Mouse (Mus musculus): ENCODE results near the gene Tbc1d20.
"Not testable (repeated sequence)": the region's sequence is repeated elsewhere in the genome, so short reads cannot be mapped to it uniquely, and the experiment has no call there.

The Tbc1d20 gene

DNA sequence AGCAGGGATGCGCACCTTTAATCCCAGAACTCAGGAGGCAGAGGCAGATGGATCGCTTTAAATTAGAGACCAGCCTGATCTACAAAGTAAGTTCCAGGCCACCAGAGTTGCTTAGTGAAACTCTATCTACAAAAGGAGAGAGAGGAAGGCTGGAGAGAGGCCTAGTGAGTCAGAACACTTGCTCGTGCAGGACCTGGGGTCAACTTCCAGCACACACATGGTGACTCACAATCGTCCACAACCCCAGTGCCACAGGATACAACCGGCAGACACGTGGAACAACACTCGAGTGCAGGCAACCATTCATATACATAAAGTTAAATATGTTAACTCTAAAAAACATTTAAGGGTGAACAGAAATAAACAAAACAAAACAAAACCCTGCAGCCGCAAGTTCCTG is 33.0 kb downstream of the Tbc1d20 start:
- no peak for DNase-seq (ENCODE audit: low spot score)

DNA sequence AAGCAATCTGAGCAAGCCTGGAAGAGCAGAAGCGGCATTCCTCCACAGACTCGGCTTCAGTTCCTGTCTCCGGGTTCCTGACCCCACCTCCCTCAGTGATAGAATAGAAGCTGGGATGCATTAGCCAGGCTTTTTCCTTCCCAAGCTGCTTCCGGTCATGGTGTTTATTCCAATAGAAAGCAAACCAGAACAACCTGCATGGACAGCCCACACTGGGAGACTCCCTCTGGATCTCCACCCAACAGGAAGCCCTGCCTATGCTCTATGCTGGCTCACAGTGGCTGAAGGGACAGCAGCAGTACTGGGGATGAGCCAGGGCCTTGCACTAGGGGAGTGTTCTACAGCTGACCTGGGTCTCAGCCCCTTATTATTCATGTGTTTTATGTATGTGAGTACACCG is 34.4 kb downstream of the Tbc1d20 start:
- DNase-seq (ENCODE audit: low spot score): peak; percentile 50

DNA sequence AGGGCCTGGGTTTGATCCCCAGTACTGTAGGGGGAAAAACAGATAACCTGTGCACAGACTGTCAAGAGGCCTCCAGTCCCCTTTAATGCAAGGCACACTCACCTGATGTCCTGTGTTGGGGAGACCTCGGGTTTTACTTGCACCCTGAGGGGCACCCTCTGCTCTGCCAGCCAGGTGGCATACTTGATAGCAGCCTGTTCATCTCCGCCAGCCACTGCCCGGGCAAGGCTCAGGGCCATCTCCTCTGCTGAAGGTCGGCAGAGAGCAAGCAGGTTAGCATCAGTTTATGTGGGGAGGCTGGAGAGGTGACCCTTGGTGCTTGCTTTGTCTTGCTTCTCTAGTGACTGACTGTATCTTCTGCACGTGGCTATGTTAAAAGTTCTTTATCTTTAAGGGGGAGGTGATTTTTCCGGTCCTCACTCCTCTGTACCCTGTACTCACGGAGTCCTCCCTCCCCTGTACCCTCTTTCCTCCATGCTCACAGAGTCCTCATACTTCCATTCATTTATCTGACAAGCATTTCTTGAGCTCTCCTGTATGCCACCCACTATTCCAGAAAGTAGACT is 37.3 kb downstream of the Tbc1d20 start:
- DNase-seq (ENCODE audit: low spot score): no peak

DNA sequence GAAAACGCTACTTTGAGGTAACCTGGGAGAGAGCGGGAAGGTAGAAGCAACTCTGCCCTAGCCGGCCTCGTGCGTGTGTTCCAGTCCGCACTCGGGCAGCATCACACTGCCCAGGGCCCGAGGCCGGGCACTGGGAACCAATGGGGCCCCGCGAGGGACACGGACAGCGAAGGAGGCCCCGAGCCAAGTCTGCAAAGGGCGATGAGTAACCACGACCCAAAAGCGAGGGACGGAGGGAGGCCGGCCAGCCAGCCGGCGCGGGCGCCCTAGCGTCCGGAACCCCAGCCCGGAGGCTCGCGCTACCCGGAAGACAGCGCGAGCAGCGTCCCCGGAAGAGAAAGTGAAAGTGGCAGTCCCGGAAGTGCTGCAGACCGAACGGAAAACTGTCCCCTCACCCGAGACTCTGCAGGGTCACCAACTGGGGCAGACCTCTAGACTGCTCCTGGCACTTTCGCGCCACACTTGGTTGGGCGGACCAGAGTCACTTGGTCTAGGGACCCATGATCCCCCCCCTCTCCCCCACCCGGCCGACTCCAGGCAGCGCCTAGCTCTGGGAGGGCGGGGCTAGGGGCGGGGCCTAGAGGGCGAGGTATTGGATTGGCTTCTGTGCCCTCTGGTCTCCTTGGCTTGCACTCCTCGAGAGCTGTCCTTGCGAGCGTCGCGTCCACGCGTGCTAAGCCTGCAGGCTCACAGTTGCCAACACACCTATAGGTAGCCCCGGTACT is 38.6 kb downstream of the Tbc1d20 start, which contains the start of gene Rbck1:
Gene Rbck1 (minus strand): TSS at position 553 of the 725 bp plus-strand sequence.
- DNase-seq (ENCODE audit: low spot score): peak; percentile 90

DNA sequence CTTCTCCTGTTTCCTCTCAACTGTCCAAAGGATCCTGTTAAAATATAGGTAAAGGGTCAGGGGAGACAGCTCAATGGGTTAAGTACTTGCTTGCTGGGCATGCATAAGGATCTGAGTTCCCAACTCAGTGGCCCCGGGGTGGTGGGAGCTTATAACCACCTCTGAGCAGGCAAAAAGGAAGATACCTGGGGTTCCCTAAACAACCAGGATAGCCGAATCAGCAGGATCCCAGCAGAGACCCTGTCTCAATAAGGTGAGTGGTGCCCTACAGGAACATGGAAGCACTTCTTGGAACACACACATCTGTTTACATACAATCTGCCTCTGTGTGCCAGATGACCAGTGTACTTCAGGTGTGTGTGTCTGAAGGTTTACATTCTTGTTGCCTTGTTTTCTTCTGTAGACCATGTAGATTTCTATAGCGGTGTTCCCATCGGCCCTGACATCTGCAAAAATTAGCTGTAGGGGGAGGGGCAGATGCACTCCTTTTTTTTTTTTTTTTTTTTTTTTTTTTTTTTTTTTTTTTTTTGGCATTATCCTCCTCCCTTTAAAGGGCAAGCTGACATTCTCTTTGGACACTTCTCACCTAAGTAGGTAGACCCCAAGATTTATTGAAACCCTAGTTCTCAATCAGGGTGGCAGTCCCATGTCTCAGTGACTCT is 39.8 kb downstream of the Tbc1d20 start:
- no peak for DNase-seq (ENCODE audit: low spot score)

DNA sequence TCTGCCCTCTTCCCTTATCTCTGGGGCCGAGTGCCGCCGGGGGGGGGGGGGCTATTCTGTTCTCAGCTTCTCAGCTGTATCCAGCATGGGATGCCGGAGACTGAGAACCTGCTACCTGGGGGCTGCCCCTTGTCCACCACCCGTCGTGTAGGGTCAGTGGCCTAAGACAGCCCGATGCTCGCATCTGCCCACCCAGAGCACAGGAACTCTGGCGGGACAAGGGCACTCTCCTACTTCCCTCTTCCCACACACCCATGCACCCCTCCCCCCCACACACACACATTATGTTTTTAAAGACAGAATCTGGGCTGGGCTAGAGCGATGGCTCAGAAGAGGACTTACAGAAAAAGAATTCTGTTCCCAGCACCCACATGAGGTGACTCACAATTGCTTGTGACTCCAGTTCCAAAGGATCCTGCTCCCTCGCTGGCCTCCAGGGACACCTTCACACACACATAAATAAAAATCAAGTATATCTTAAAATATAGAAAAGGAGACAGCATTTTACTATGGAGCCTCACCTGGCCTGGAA is 41.7 kb downstream of the Tbc1d20 start:
- no peak for DNase-seq (ENCODE audit: low spot score)

DNA sequence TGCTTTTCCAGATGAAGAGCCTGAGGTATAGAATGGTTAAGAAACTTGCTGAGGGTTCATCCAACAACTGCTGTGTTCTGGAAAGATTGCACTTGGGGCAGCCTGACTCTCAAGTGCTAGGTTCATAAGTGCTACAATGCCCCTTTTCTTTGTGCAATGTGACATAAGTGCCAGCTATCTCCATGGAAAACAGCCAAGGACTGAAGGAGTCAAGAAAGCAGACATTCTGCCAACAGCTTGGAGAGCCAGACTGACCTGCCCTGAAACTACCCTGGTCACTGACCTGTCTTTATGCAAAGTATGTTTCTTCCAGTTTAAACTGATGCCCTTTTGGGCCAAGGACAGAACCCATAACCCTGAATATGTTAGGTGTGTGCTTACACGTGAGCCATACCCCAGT is 43.2 kb downstream of the Tbc1d20 start:
- DNase-seq (ENCODE audit: low spot score): peak; percentile 85

DNA sequence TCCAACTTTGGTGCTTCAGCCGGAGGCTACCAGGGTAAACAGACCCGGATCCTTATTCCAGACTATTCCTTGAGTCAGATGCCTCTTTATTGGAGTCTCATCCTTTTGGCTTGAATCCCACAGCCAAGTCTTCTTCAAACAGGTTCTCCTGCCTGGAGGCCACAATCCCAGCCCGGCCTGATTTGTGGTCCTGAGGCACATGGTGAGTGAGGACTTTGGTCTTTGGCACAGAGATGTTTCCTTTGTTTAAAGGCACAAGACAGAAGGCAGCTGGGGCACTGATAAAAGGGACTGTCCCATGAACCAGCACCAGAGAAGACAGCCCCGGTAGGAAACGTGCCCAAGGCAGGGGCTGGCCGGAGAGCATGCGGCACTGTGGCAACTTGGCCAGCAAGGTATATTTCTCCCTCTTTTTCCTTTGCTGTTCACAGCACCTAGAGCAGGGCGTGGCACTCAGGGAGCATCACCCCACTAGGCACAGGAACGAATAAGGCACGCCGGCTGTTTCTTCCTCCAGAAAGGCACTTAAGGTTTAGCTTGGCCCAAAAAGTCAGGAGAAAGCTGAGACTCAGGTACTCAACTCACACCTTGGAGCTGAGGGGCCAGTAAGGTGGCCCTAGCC is 44.1 kb downstream of the Tbc1d20 start:
- DNase-seq (ENCODE audit: low spot score): no peak

DNA sequence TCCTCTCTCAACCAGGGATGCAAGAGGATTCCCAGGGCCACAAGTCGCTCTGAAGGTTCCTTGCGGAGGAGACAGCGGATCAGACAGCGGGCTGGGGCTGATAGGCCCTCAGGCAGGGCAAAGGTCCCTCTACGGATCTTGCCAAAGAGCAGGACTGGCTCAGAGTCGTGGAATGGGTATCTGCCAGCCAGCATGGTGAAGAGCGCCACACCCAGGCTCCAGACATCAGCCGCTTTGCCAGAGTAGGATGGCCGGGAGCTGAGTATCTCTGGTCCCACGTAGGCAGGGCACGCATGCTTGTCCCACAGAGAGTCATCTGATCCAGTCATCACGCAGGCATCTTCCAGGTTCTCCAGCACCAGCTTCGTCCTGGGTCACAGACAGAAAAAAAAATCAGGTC is 44.7 kb downstream of the Tbc1d20 start:
- no peak for DNase-seq (ENCODE audit: low spot score)

DNA sequence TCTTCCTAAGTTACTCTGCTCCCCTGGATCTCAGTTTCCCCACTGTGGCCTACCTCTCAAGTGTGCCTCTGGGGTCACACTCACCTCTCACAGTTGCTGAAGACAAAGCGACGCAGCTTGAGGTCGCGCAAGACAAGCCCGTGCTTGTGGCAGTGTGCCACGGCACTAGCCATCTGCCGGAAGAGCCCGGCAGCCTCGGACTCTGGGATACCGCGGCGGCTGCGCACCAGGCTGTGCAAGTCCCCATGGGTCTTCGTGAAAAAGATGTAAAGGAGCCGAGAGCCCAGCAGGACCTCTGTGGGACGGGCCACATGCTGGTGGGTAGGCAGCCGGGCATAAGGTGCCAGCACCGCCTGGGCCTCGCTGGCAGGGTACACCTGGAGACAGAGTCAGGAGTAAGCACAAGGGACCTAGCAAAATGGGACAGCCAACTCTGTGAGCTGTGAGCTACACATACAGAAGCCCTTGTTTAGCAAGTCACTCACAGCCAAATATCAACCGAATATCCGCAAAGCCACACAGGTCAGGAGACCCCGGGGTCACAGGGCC is 46.1 kb downstream of the Tbc1d20 start:
- no peak for DNase-seq (ENCODE audit: low spot score)

DNA sequence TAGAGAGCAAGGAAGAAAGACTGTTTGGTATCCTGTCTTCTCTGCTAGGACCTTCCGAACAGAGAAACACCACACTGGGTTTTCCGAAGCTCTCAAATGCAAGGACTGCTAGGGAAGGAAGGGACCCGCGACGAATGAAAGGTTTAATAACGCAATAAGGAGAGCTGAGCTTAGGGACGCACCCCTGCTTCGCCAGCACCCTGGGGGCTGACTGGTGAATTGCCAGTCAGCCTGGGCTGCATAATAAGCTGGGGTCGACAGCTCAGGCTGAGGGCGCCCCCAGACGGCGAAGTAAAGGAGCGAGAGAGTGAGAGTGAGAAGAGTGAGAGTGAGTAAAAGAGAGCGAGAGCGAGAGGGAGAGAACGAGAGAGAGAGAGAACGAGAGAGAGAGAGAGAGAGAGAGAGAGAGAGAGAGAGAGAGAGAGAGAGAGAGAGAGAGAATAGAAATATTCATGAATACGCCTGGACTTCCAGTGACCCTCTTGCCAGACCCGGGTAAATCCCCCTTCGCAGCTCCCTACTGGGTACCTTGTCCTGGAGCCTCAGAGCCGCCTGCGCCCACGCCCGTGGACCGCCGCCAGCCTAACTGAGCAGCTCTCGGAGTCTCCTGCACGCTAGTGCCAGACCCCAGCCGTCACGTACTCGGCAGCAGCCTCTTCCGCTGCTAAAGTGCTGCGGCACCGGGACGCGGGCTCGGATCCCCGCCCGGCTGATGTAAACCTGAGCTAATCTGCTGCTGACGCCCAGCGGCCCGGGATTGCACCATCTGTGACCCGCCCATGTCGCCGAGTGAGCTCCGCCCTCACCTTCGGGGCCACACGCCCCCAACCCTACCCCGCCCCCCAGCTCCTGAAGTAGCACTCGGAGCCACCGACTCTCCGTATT is 49.9 kb downstream of the Tbc1d20 start, which contains the start of gene Trib3:
Gene Trib3 (minus strand): TSS at position 704 of the 885 bp plus-strand sequence.
- peak; percentile 88 for DNase-seq (ENCODE audit: low spot score)

DNA sequence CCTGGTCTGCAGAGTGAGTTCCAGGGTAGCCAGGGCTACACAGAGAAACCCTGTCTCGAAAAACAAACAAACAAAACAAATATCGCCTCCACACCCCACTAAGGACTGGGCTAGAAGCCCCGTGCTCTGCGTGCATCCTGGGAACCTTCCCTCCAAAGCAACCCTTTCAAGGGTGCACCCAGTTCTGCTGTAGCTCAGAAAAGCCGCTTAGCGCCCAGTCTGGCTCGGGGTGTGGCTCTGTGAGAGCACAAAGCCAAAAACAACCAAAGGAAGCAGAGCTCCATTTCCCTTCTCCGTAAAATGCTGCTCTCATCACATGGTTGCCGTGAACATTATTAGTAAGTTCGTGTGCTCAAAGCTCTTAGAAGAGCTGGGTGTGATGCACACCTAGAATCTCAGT is 50.7 kb downstream of the Tbc1d20 start:
- peak; percentile 35 for DNase-seq (ENCODE audit: low spot score)

DNA sequence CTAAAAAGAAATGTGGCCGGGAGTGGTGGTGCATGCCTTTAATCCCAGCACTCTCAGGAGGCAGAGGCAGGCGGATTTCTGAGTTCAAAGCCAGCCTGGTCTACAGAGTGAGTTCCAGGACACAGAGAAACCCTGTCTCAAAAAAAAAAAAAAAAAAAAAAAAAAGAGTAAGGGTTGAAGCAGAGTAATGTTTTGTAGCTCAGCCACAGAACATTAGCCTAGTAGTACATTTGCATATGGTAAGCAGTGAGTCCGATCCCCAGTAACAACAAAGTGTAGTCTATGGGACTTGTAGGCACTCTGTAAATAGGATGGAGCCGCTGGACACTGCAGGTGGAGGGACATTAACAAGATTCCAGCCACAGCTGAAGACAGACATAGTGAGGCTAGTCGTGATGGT is 51.3 kb downstream of the Tbc1d20 start:
- DNase-seq (ENCODE audit: low spot score): no peak

DNA sequence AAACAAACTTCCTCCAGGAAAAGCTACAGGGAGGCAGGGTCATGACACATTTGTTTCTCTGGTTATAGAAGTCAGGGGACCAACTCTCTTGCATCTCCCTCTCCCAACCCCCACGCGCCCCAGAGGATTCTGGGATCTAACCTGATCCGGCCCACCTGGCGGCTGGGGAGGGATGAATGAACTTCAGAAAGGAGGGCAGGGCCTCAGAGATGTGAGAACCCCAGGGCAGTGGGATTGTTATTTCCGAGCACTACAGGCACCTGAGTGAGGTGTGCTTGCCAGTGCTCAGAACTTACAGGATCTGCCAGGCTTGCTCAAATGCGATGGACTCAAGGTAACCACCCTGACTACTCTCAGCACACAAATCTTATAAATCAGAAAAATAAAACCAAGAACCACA is 51.8 kb downstream of the Tbc1d20 start:
- DNase-seq (ENCODE audit: low spot score): no peak

DNA sequence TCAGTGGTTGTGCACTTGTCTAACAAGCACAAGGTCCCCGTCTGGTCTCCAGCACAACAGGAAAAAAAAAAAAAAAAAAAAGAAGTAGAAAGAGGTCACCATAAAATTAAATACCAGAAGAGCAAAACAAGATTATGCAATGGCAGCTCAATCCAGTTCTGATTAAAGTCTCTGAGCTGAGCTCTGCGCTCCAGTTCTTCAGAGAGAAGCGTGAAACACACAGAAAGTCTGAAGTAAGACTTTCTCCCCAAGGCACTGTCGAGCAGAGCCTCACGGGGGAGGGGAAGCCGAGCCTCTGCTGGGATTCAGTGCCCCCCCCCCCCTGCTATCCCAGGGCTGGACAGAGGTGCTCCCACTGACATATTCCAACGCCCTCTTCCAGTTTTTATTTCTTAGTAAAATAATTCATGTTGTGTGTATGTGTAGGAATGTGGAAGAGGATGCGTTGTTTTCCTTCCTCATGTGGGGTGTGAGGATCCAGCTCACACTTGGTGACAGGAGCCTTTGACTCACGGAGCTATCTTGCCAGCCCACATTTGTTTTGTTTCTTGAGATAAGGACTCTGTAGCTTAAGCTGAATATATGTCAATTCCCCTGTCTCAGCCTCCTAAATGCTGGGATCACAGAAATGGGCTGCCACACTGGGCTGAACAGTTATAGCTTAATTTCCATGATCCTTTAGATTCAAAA is 53.3 kb downstream of the Tbc1d20 start:
- no peak for DNase-seq (ENCODE audit: low spot score)

DNA sequence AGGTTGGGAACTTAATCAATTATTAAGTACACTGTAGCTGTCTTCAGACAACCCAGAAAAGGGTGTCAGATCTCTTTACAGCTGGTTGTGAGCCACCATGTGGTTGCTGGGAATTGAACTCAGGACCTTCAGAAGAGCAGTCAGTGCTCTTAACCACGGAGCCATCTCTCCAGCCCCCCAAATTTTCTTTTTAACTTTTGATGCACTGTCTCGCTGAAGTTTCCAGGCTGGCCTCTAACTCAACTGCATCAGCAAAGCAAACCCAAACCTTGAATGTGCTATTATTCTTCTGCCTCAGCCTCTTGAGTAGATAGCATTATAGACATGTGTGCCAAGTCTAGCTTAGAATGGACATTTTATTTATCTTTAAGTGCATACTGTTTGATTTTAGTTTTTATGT is 54.1 kb downstream of the Tbc1d20 start:
- DNase-seq (ENCODE audit: low spot score): no peak

DNA sequence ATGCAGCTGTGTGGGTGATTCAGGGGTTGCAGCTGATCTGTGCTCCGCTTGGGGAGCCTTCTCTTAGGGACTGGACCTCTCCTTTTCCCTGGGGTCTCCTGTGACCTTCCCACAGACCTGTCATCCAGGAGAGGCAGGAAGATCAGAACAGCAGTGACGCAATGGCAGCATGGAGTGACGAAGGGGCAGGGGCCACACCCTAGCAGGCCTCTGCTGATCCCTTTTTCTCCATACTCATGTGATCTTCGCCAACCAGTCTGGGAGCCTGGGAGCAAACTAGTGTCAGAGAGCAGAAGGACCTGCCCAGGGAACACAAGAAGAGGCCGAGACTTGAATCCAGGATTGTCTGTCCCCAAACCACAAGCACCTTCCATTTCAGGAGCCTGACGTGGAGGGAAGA is 55.6 kb downstream of the Tbc1d20 start:
- DNase-seq (ENCODE audit: low spot score): no peak

DNA sequence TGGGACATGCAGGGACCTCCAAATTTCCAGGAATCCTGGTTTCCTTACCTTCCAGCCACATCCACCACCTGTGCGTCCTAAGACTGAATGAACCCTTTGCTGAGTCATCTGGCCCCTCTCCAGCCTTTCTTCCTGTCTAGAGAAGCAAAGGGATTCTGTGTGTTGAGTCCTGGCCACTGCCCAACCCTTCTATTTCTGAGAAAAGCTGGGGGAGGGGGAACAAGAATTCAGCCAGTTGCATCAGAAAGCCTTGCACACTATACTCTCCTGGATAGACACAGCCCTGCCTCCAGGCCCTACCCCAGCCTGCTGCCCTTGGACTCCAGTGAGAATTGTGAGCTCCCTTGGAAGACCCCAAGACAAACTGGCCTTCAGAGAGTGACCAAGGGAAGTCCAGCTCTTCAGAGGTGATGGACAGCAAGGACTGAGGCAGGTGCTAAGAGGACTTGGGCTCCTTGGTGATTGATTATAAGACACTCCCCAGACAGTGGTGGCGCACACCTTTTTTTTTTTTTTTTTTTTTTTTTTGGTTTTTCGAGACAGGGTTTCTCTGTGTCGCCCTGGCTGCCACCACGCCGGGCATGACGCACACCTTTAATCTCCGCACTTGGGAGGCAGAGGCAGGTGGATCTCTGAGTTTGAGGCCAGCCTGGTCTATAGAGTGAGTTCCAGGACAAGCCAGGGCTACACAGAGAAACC is 56.4 kb downstream of the Tbc1d20 start:
- peak; percentile 67 for DNase-seq (ENCODE audit: low spot score)

DNA sequence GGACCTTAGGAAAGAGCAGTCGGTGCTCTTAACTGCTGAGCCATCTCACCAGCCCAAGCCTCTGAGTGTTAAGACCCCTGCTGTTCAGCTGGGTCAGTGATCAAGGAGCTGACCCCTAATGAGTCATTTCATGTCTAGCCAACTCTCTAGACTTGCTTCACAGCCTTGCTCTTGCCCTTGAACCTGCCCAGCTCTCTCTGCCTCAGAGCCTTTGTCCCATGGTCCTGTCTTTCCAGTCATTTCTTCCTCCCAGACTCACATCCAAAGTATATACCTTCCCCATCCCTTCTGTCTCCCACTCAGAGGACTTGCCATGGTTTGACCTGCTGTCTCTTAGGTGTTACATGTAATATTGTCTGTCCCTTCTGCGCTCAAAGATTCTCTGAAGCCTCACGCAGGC is 63.6 kb downstream of the Tbc1d20 start:
- DNase-seq (ENCODE audit: low spot score): no peak

DNA sequence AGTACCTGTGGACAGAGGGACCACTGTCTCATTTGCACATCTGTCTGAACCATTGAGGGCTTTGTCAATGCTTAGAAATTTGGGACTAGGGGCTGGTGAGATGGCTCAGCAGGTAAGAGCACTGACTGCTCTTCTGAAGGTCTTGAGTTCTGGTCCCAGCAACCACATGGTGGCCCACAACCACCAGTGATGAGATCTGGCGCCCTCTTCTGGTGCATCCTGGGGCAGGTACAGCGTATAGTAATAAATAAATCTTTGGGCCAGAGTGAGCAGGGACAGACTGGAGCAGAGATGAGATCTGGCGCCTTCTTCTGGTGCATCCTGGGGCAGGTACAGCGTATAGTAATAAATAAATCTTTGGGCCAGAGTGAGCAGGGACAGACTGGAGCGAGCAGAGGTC is 65.3 kb downstream of the Tbc1d20 start:
- not testable (repeated sequence) for DNase-seq (ENCODE audit: low spot score)
